In the genomic region with DNA sequence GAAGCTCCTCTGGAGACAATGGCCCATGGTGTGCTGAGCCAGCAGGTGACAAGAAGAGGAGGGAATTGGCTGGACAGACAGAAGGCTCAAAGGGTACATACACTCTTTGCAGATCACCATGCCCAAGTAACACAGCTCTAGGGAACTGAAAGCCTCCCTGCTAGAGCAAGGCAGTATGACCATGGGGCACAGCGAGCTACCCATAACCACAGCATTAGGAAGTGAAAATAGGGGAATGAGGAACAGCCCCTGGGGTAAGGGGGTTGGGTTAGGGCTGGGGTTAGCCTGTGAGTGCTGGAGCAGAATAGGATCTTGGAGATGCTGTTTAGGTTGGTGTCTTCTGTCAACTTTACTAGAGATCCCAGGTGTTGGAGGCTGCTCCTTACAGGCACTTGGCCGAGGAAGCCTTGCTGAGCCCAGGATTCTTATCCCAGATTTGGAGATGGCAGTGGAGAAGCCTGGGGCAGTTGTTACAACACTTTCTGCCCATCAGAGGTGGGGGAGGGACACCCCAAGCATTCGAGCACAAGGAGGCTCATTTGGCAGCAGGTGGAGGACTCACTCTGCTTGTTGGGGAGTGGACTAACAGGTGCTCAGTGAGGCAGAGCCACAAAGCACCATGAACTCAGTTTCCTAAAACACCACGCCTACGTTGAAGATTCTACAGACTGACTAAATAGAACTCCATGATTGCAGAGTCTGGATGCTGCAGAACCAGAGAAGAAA, we compare ENCODE assay signal across 12 mouse cellular contexts. TPM values are rescaled to one million over a fixed set of nuclear protein-coding genes. Genes with fewer than 3 reads are reported as not detected.
DNase-seq lines count a peak whose midpoint lies in the region; ATAC-seq and TF ChIP-seq lines count a peak whose summit lies in the region.
"Had no signal": no experiment of that assay in that cellular context is flagged by ENCODE, and none has a peak within 500 bp of the region (broad histone marks: within the 10 kb centered on the region; RNA-seq: fewer than 3 reads in every experiment).

No protein-coding gene starts in this region.

- no peaks in the 10 kb centered on the region for H3K27me3 ChIP-seq in kidney, adult 2 months (replicated peaks; ENCODE audit: control insufficient read depth, insufficient read depth, low read length)
- H3K27me3 ChIP-seq in liver, embryonic 12.5 days (replicated peaks) = no peaks in the 10 kb centered on the region
- no peaks in the 10 kb centered on the region; the same call in 1 of the 2 replicates for H3K27me3 ChIP-seq in kidney, embryonic 14.5 days (ENCODE audit: control insufficient read depth, insufficient read depth, low read length)
- H3K27me3 ChIP-seq: limb, embryonic 12.5 days; midbrain, embryonic 13.5 days had no signal

- no peak overlapping the region for H3K4me3 ChIP-seq in kidney, adult 2 months (ENCODE audit: insufficient read depth, low read depth, low read length)
- H3K4me3 ChIP-seq in bone marrow, adult 2 months (replicated peaks; ENCODE audit: control insufficient read depth, low read depth, low read length) = no peak overlapping the region
- H3K4me3 ChIP-seq in liver, embryonic 12.5 days = no peak overlapping the region
- H3K4me3 ChIP-seq in kidney, embryonic 14.5 days (ENCODE audit: low read length) = no peak overlapping the region
- H3K4me3 ChIP-seq: limb, embryonic 12.5 days; midbrain, embryonic 13.5 days had no signal

- ATAC-seq in liver, embryonic 12.5 days = peak; percentile 40; the same call in 1 of the 2 replicates
- peak; percentile 85 for ATAC-seq in neutrophil, adult 5-6 weeks (ENCODE audit: extremely low read depth, insufficient number of reproducible peaks, low FRiP score, poor library complexity, severe bottlenecking)
- no peak for ATAC-seq in kidney, embryonic 14.5 days (ENCODE audit: low FRiP score, low TSS enrichment)
- ATAC-seq: hindbrain, postnatal 0 days; midbrain, embryonic 13.5 days had no signal

- peak; percentile 41 for DNase-seq in kidney, adult 2 months
- no peak for DNase-seq in kidney, postnatal 25 days
- DNase-seq in urinary bladder, adult 2 months (ENCODE audit: low spot score) = no peak
- no peak for DNase-seq in frontal cortex, postnatal 10 days (ENCODE audit: low spot score in 2 of 2)
- DNase-seq: kidney, postnatal 4 days had no signal

- TF ChIP-seq CTCF in kidney, adult 2 months (conservative IDR thresholded peaks at IDR 0.05; ENCODE audit: insufficient read depth, insufficient read length, low read depth, low read length) = no peak
- no peak for TF ChIP-seq CTCF in bone marrow, adult 2 months (IDR thresholded peaks at IDR 0.05; ENCODE audit: control insufficient read depth, insufficient read depth, low read length)

- no peaks in the 10 kb centered on the region for H3K4me1 ChIP-seq in kidney, adult 2 months (ENCODE audit: control insufficient read depth, insufficient read depth, low read length)
- peaks cover 20% of the 10 kb centered on the region for H3K4me1 ChIP-seq in bone marrow, adult 2 months (ENCODE audit: control insufficient read depth, insufficient read depth, low read length)
- peaks cover 16% of the 10 kb centered on the region for H3K4me1 ChIP-seq in liver, embryonic 12.5 days
- H3K4me1 ChIP-seq in kidney, embryonic 14.5 days (ENCODE audit: control insufficient read depth, insufficient read depth, low read length) = no peaks in the 10 kb centered on the region
- H3K4me1 ChIP-seq: limb, embryonic 12.5 days; midbrain, embryonic 13.5 days had no signal

- no peaks in the 10 kb centered on the region for H3K9me3 ChIP-seq in liver, embryonic 12.5 days (replicated peaks)
- no peaks in the 10 kb centered on the region for H3K9me3 ChIP-seq in kidney, embryonic 14.5 days (ENCODE audit: control insufficient read depth, low read length)
- H3K9me3 ChIP-seq: limb, embryonic 12.5 days; midbrain, embryonic 13.5 days had no signal

- H3K9ac ChIP-seq in liver, embryonic 12.5 days = no peak overlapping the region
- H3K9ac ChIP-seq in kidney, embryonic 14.5 days (ENCODE audit: low read depth, low read length) = no peak overlapping the region
- H3K9ac ChIP-seq: limb, embryonic 12.5 days; midbrain, embryonic 13.5 days had no signal

- no peak for TF ChIP-seq POLR2A in kidney, adult 2 months (IDR thresholded peaks at IDR 0.05; ENCODE audit: low read depth, low read length)
- TF ChIP-seq POLR2A in bone marrow, adult 2 months (IDR thresholded peaks at IDR 0.05; ENCODE audit: borderline replicate concordance, control insufficient read depth, low read depth, low read length) = no peak

- H3K27ac ChIP-seq in kidney, adult 2 months (ENCODE audit: insufficient read depth, low read depth, low read length) = peak overlapping the region; percentile 7; the same call in 1 of the 2 replicates
- peak overlapping the region; percentile 82 for H3K27ac ChIP-seq in bone marrow, adult 2 months (ENCODE audit: control insufficient read depth, insufficient read depth, low read depth, low read length, poor library complexity)
- no peak overlapping the region for H3K27ac ChIP-seq in liver, embryonic 12.5 days
- H3K27ac ChIP-seq in kidney, embryonic 14.5 days (ENCODE audit: low read depth, low read length) = no peak overlapping the region
- H3K27ac ChIP-seq: hindbrain, postnatal 0 days; limb, embryonic 12.5 days; midbrain, embryonic 13.5 days had no signal

- 57% methylated on average over 5 of the region's 5 CpGs for WGBS in kidney, adult 2 months
- 16% methylated on average over 5 of the region's 5 CpGs for WGBS in bone marrow, adult 2 months
- WGBS in liver, embryonic 12.5 days (ENCODE audit: insufficient replicate concordance) = 44% methylated on average over 5 of the region's 5 CpGs
- WGBS in kidney, embryonic 14.5 days = 60% methylated on average over 5 of the region's 5 CpGs

- no peak overlapping the region for H3K4me2 ChIP-seq in liver, embryonic 12.5 days
- H3K4me2 ChIP-seq in kidney, embryonic 14.5 days (replicated peaks; ENCODE audit: low read depth, low read length) = no peak overlapping the region
- H3K4me2 ChIP-seq: limb, embryonic 12.5 days; midbrain, embryonic 13.5 days had no signal

- H3K36me3 ChIP-seq in kidney, adult 2 months (ENCODE audit: control insufficient read depth, insufficient read depth, low read length) = no peaks in the 10 kb centered on the region
- H3K36me3 ChIP-seq in liver, embryonic 12.5 days = no peaks in the 10 kb centered on the region
- H3K36me3 ChIP-seq in kidney, embryonic 14.5 days (ENCODE audit: control insufficient read depth, insufficient read depth, low read length) = no peaks in the 10 kb centered on the region
- H3K36me3 ChIP-seq: limb, embryonic 12.5 days; midbrain, embryonic 13.5 days had no signal

RNA-seq across cellular contexts. Expression of a gene that starts 6.0 kb away (rescaled TPM):
- polyA plus RNA-seq in kidney, adult 2 months (2012; rRNA removed) = 3.3 and 4.1 TPM in 2 replicates
- 8.8 and 18.3 TPM in 2 replicates for polyA plus RNA-seq in bone marrow, adult 2 months (2011; ENCODE audit: insufficient read depth, insufficient read length, low replicate concordance, missing spikeins)
- polyA plus RNA-seq in liver, embryonic 12.5 days (2016; fragmentation: Nextera tagmentation; extraction: Ambion mirVana) = 3.3 and 4.0 TPM in 2 replicates
- total RNA-seq in neutrophil, adult 5-6 weeks (2017) = 32.2 and 39.9 TPM in 2 replicates
- 9.0 and 11.9 TPM in 2 replicates for polyA plus RNA-seq in urinary bladder, adult 2 months (2012; rRNA removed)
- 5.4 and 7.8 TPM in 2 replicates for polyA plus RNA-seq in kidney, embryonic 14.5 days (2014; fragmentation: Nextera tagmentation; extraction: Ambion mirVana)

RNA-seq across cellular contexts. Expression of a gene that starts 29.3 kb away (rescaled TPM):
- 14.3 and 17.8 TPM in 2 replicates for polyA plus RNA-seq in kidney, adult 2 months (2012; rRNA removed)
- 11.9 and 15.0 TPM in 2 replicates for polyA plus RNA-seq in bone marrow, adult 2 months (2011; ENCODE audit: insufficient read depth, insufficient read length, low replicate concordance, missing spikeins)
- 2.2 and 3.3 TPM in 2 replicates for polyA plus RNA-seq in liver, embryonic 12.5 days (2016; fragmentation: Nextera tagmentation; extraction: Ambion mirVana)
- not detected in 2 replicates for total RNA-seq in neutrophil, adult 5-6 weeks (2017)
- polyA plus RNA-seq in urinary bladder, adult 2 months (2012; rRNA removed) = 98.4 and 125 TPM in 2 replicates
- 23.1 and 27.5 TPM in 2 replicates for polyA plus RNA-seq in kidney, embryonic 14.5 days (2014; fragmentation: Nextera tagmentation; extraction: Ambion mirVana)

RNA-seq across cellular contexts. Expression of a gene that starts 37.0 kb away (rescaled TPM):
- polyA plus RNA-seq in kidney, adult 2 months (2012; rRNA removed) = 13.4 and 19.2 TPM in 2 replicates
- polyA plus RNA-seq in bone marrow, adult 2 months (2011; ENCODE audit: insufficient read depth, insufficient read length, low replicate concordance, missing spikeins) = not detected in 2 replicates
- 0.01 and 0.02 TPM in 2 replicates for polyA plus RNA-seq in liver, embryonic 12.5 days (2016; fragmentation: Nextera tagmentation; extraction: Ambion mirVana)
- 0.23 and 0.37 TPM in 2 replicates for total RNA-seq in neutrophil, adult 5-6 weeks (2017)
- 0.01 and 0.03 TPM in 2 replicates for polyA plus RNA-seq in urinary bladder, adult 2 months (2012; rRNA removed)
- 1.4 and 1.8 TPM in 2 replicates for polyA plus RNA-seq in kidney, embryonic 14.5 days (2014; fragmentation: Nextera tagmentation; extraction: Ambion mirVana)

RNA-seq across cellular contexts. Expression of a gene that starts 50.9 kb away (rescaled TPM):
- polyA plus RNA-seq in kidney, adult 2 months (2012; rRNA removed) = 15.8 and 22.0 TPM in 2 replicates
- 7.1 and 12.1 TPM in 2 replicates for polyA plus RNA-seq in bone marrow, adult 2 months (2011; ENCODE audit: insufficient read depth, insufficient read length, low replicate concordance, missing spikeins)
- 43.6 and 45.1 TPM in 2 replicates for polyA plus RNA-seq in liver, embryonic 12.5 days (2016; fragmentation: Nextera tagmentation; extraction: Ambion mirVana)
- 11.6 and 12.8 TPM in 2 replicates for total RNA-seq in neutrophil, adult 5-6 weeks (2017)
- polyA plus RNA-seq in urinary bladder, adult 2 months (2012; rRNA removed) = 35.7 and 43.6 TPM in 2 replicates
- polyA plus RNA-seq in kidney, embryonic 14.5 days (2014; fragmentation: Nextera tagmentation; extraction: Ambion mirVana) = 187 and 240 TPM in 2 replicates

Comparison
In these comparisons a context has a peak if more than half of its experiments do, and no peak if none do; other contexts are left out.
1. H3K27ac ChIP-seq: peak in kidney, adult 2 months (single experiment) and bone marrow, adult 2 months (single experiment); none in liver, embryonic 12.5 days (single experiment) and kidney, embryonic 14.5 days (single experiment).